Mouse (Mus musculus) hindbrain, embryonic 15.5 days (tissue): ENCODE measurements around the gene Fhad1. TPM values are rescaled to one million over a fixed set of nuclear protein-coding genes. Genes with fewer than 3 reads are reported as not detected.

Experiments
- ATAC-seq: fragments of 200-750 bp; cut with Nextera tagmentation; 2 replicates; pipeline ENCODE4 v1.8.0; 2017; ENCODE audit warnings: low read depth, moderate number of reproducible peaks, moderate TSS enrichment; ENCODE audit not compliant: low FRiP score
- H3K27ac ChIP-seq: fragments of 300-500 bp; sonication (generic); replicated peaks from 2 replicates; pipeline ENCODE4 v1.5.1; 2015; ENCODE audit warnings: mild to moderate bottlenecking, inconsistent platforms
- H3K27me3 ChIP-seq: fragments of 300-500 bp; sonication (generic); 2 replicates; pipeline ENCODE4 v1.6.1; 2015; ENCODE audit warnings: control low read depth, inconsistent platforms
- H3K36me3 ChIP-seq: fragments of 300-500 bp; sonication (generic); 2 replicates; pipeline ENCODE4 v1.6.1; 2015; ENCODE audit warnings: control low read depth, inconsistent platforms
- H3K4me1 ChIP-seq: fragments of 300-500 bp; sonication (generic); replicated peaks from 2 replicates; pipeline ENCODE4 v1.6.1; 2015; ENCODE audit warnings: control low read depth, inconsistent platforms
- H3K4me2 ChIP-seq: fragments of 300-500 bp; sonication (generic); 2 replicates; pipeline ENCODE4 v1.6.1; 2015; ENCODE audit warnings: moderate library complexity, mild to moderate bottlenecking, inconsistent platforms
- H3K4me3 ChIP-seq: fragments of 300-500 bp; sonication (generic); 2 replicates; pipeline ENCODE4 v1.5.1; 2015; ENCODE audit warnings: mild to moderate bottlenecking, inconsistent platforms
- H3K9ac ChIP-seq: fragments of 300-500 bp; sonication (generic); 2 replicates; pipeline ENCODE4 v1.6.1; 2015; ENCODE audit warnings: inconsistent platforms
- H3K9me3 ChIP-seq: fragments of 300-500 bp; sonication (generic); 2 replicates; pipeline ENCODE4 v1.6.1; 2016; ENCODE audit warnings: control low read depth, inconsistent platforms
- WGBS: fragments of 180-500 bp; shearing (Covaris S2); methylation state at CpG from one replicate; pipeline ENCODE4 v1.1.7; 2015; 5-methylcytosine and 5-hydroxymethylcytosine counted together
- polyA plus RNA-seq: library from polyadenylated mRNA; unstranded; fragments of >200 nt; fragmentation: Nextera tagmentation; extraction: Ambion mirVana; gene quantifications from 2 replicates; pipeline ENCODE4 v1.2.1, GENCODE M21; 2015

The Fhad1 gene
- polyA plus RNA-seq, 1 experiment from 2014 or later = 5.3 TPM

- Histone ChIP-seq H3K27ac (no peak overlapping the region), H3K9me3 (no peaks in the 10 kb centered on the region)
- WGBS = 73% methylated on average over 4 of the region's 4 CpGs
Observed at GRCm38 (mm10) chr4:141959615-141960014, 55.3 kb downstream of the Fhad1 start.

GRCm38 (mm10) chr4:141958614-141959375 lies 56.1 kb downstream of the Fhad1 start:
- Histone ChIP-seq H3K4me2 (0 out of 2 replicates have a peak overlapping the region, but pooled peaks have one; percentile 22), H3K36me3 (no peaks in the 10 kb centered on the region)
- 59% methylated on average over 7 of the region's 7 CpGs for WGBS

More at GRCm38 (mm10) chr4:141959615-141960014, 55.3 kb downstream of the Fhad1 start:
- no peak overlapping the region for H3K4me2 ChIP-seq
- H3K9ac ChIP-seq = no peak overlapping the region
- H3K4me1 ChIP-seq = peaks cover 23% of the 10 kb centered on the region
- H3K27me3 ChIP-seq = no peaks in the 10 kb centered on the region
- no peak for ATAC-seq
- H3K36me3 ChIP-seq = no peaks in the 10 kb centered on the region
- H3K4me3 ChIP-seq = no peak overlapping the region

GRCm38 (mm10) chr4:141958188-141958587 lies 56.7 kb downstream of the Fhad1 start:
- H3K9ac ChIP-seq = no peak overlapping the region
- WGBS = 6% methylated on average over 9 of the region's 9 CpGs
- no peak overlapping the region for H3K27ac ChIP-seq
- H3K4me2 ChIP-seq = 0 out of 2 replicates have a peak overlapping the region, but pooled peaks have one; percentile 22
- no peaks in the 10 kb centered on the region for H3K27me3 ChIP-seq
- H3K9me3 ChIP-seq = no peaks in the 10 kb centered on the region
- no peak overlapping the region for H3K4me3 ChIP-seq
- peaks cover 18% of the 10 kb centered on the region for H3K4me1 ChIP-seq
- no peaks in the 10 kb centered on the region for H3K36me3 ChIP-seq
- peak; percentile 35; the same call in 1 of the 2 replicates for ATAC-seq

More at GRCm38 (mm10) chr4:141958614-141959375, 56.1 kb downstream of the Fhad1 start:
- Histone ChIP-seq H3K4me1 (peaks cover 18% of the 10 kb centered on the region), H3K9ac (no peak overlapping the region), H3K9me3 (no peaks in the 10 kb centered on the region), H3K27ac (no peak overlapping the region), H3K27me3 (no peaks in the 10 kb centered on the region), H3K4me3 (no peak overlapping the region)
- ATAC-seq = peak; percentile 43; the same call in 1 of the 2 replicates

DNA sequence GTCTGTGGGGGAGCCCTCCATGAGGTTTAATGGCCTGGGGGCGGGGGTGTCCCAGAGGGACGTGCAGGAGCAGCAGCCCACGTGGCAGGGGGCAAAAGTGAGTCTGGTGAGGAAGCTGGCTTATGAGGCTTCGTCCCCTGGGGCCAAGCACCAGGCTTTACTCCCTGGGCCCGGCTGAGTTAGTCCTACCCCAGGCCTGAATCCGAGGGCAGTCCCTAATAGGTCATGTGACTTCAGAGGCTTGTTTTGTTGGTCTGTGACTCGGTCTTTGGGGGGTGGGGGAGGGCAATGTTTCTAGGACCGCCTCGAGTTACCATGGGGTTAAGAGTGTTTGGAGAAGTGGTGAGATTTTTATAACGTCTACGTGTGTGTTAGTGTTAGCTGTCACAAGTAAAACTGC lies 57.1 kb downstream of the Fhad1 start:
- Histone ChIP-seq H3K9me3 (no peaks in the 10 kb centered on the region), H3K4me1 (peaks cover 18% of the 10 kb centered on the region), H3K27me3 (no peaks in the 10 kb centered on the region), H3K4me2 (0 out of 2 replicates have a peak overlapping the region, but pooled peaks have one; percentile 22), H3K27ac (no peak overlapping the region), H3K4me3 (no peak overlapping the region), H3K36me3 (no peaks in the 10 kb centered on the region), H3K9ac (no peak overlapping the region)
- WGBS = 33% methylated on average over 11 of the region's 11 CpGs
- peak; percentile 52 for ATAC-seq

DNA sequence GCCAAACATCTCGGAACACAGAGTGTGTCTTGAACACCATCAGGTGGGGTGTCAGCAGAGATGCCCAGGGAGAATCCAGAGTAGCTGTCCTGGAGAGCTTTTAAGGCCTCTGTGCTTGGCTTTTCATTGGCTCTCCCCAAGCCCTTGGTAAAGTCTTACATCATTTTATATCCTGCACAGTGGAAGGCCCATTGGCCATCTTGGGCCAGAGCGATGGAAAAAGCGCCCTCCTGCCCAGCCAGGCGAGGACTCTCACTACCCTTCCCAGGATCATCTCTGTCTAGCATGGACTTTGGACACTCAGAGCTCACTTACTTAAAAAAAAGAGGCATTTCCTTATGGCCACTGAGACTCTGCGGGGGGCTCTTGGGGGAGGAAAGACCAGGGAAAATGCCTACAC lies 58.0 kb downstream of the Fhad1 start:
- Histone ChIP-seq H3K4me1 (peaks cover 23% of the 10 kb centered on the region), H3K4me2 (no peak overlapping the region), H3K36me3 (no peaks in the 10 kb centered on the region), H3K4me3 (no peak overlapping the region), H3K9me3 (no peaks in the 10 kb centered on the region), H3K27me3 (no peaks in the 10 kb centered on the region), H3K9ac (no peak overlapping the region), H3K27ac (no peak overlapping the region)
- no peak for ATAC-seq
- 94% methylated on average over 5 of the region's 5 CpGs for WGBS

DNA sequence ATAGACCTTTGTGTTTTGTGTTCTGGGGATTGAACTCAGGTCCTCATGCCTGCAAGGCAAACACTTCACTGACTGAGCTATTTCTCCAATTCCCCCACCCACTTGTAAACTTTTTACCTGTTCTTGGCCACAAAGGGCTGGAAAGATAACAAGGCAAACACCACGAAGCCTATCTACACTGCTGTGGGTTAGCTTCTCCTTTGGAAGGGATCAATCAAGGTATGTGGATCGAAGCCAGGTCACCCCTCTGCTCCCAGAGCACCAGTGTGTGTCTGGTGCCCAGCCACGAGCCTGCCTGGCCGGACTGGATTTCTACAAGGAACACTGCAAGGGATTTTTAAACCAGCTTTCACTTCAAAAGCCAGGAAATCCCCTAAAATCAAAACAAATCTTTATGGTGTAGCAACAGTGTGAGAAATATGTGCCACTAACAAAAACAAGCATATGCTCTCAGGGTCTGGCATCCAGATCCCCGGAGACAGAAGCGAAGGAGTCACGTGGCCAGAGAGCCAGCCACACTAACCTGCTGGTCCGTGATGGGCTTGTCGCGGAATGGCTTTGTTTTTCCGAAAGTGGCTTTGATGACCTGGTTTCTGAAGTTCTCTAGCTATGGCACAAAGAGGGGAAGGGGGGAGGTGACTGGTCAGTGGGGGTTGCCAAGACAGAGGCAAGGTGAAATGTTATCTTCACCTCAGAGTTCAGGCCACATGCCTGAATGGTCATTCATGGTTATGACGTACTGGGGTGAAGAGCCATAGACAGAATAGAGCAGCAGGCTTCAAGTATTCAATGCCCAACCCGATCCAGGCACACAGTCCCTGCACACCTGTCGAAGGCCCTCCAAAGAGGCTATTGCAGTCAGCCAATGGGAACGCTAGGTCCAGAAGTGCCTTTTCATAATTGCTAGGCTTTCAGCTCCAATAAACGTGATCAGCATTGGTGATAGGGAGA lies 59.8 kb downstream of the Fhad1 start:
- H3K4me2 ChIP-seq = no peak overlapping the region
- H3K9me3 ChIP-seq = no peaks in the 10 kb centered on the region
- H3K27ac ChIP-seq = no peak overlapping the region
- H3K4me1 ChIP-seq = peaks cover 23% of the 10 kb centered on the region
- no peak for ATAC-seq
- H3K4me3 ChIP-seq = no peak overlapping the region
- H3K27me3 ChIP-seq = no peaks in the 10 kb centered on the region
- H3K9ac ChIP-seq = no peak overlapping the region
- H3K36me3 ChIP-seq = no peaks in the 10 kb centered on the region
- WGBS = 67% methylated on average over 16 of the region's 16 CpGs

- Histone ChIP-seq H3K36me3 (no peaks in the 10 kb centered on the region), H3K9ac (no peak overlapping the region), H3K27me3 (no peaks in the 10 kb centered on the region), H3K4me3 (no peak overlapping the region), H3K4me2 (no peak overlapping the region), H3K9me3 (no peaks in the 10 kb centered on the region), H3K27ac (no peak overlapping the region), H3K4me1 (peaks cover 26% of the 10 kb centered on the region)
- WGBS = 71% methylated on average over 6 of the region's 6 CpGs
- ATAC-seq = no peak
Observed at GRCm38 (mm10) chr4:141953859-141954258, 61.0 kb downstream of the Fhad1 start.

DNA sequence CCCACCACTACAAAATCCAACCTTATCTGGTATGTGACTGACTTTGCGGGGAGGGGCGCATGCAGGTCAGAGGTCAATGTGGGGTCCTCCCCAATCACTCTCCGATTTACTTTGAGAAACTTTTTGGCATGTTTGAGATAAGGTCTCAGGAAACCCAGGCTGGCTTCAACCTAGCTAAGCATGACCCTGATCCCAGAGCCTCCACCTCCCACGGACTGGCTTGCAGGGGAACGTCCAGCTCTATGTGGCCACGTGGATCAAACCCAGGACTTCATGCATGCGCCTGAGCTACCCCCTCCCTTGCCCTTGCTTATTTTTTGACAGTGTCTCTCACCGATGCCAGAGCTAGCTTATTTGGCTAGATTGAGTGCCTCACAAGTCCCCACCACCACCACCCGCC lies 61.6 kb downstream of the Fhad1 start:
- 75% methylated on average over 9 of the region's 9 CpGs for WGBS
- no peak for ATAC-seq
- H3K4me3 ChIP-seq = no peak overlapping the region

DNA sequence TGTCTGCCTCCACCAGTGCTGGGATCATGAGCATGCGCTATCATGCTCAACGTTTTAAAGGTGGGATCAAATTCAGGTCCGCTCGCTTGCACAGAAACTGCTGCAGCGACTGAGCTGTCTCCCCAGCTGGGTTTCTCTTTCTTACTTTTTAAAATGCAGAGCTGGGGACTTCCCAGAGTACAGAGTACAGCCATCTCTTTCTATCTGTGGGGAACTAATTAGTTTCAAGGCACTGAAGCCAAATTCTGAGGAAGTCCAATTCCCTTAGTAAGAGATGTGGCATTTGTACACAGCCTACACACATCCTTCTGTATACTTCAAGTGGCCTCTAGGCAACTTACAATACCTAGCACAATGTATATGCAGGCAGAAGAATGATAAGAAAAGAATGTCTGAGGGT lies 62.1 kb downstream of the Fhad1 start:
- 0 out of 2 replicates have a peak overlapping the region, but pooled peaks have one; percentile 8 for H3K27ac ChIP-seq
- WGBS = 70% methylated on average over 5 of the region's 5 CpGs
- H3K36me3 ChIP-seq = no peaks in the 10 kb centered on the region
- no peaks in the 10 kb centered on the region for H3K27me3 ChIP-seq
- peaks cover 17% of the 10 kb centered on the region for H3K4me1 ChIP-seq
- H3K4me3 ChIP-seq = no peak overlapping the region
- no peak for ATAC-seq
- H3K4me2 ChIP-seq = no peak overlapping the region
- no peaks in the 10 kb centered on the region for H3K9me3 ChIP-seq
- no peak overlapping the region for H3K9ac ChIP-seq

More for the DNA sequence above, 61.6 kb downstream of the Fhad1 start:
- H3K36me3 ChIP-seq = no peaks in the 10 kb centered on the region
- no peaks in the 10 kb centered on the region for H3K27me3 ChIP-seq
- H3K4me1 ChIP-seq = peaks cover 21% of the 10 kb centered on the region
- no peak overlapping the region for H3K27ac ChIP-seq
- no peak overlapping the region for H3K9ac ChIP-seq
- no peaks in the 10 kb centered on the region for H3K9me3 ChIP-seq
- no peak overlapping the region for H3K4me2 ChIP-seq

GRCm38 (mm10) chr4:141952114-141952513 lies 62.8 kb downstream of the Fhad1 start:
- 0 out of 2 replicates have a peak overlapping the region, but pooled peaks have one; percentile 8 for H3K27ac ChIP-seq
- 67% methylated on average over 17 of the region's 17 CpGs for WGBS
- H3K9me3 ChIP-seq = no peaks in the 10 kb centered on the region

DNA sequence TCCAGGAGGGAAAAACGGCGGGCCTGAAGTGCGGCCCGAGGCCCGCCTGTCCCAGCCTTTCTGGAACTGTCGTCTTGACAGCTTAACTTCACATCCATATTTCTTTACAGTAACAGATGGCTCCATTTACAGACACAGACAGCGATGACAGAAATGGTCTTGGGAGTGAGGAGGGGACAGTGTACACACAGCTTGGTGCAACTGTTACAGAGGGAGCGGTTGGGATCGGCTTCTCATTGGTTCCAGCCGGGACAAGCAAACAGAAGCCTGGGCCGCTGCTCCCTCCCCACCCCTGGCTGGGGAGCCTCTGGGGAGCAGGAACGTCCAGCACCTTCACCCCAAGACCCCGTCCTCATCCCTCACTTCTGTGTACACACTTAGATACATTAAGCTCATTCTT lies 65.4 kb downstream of the Fhad1 start:
- ATAC-seq = no peak; the same call in 1 of the 2 replicates
- WGBS = 67% methylated on average over 13 of the region's 13 CpGs
- H3K27ac ChIP-seq = no peak overlapping the region
- no peaks in the 10 kb centered on the region for H3K27me3 ChIP-seq
- H3K4me1 ChIP-seq = 0 out of 2 replicates have a peak, but pooled peaks cover 8% of the 10 kb centered on the region
- H3K4me3 ChIP-seq = no peak overlapping the region
- no peaks in the 10 kb centered on the region for H3K36me3 ChIP-seq
- no peak overlapping the region for H3K9ac ChIP-seq
- no peaks in the 10 kb centered on the region for H3K9me3 ChIP-seq
- H3K4me2 ChIP-seq = no peak overlapping the region

More at GRCm38 (mm10) chr4:141952114-141952513, 62.8 kb downstream of the Fhad1 start:
- Histone ChIP-seq H3K4me1 (peaks cover 14% of the 10 kb centered on the region; the same call in 1 of the 2 replicates), H3K4me2 (no peak overlapping the region), H3K27me3 (no peaks in the 10 kb centered on the region), H3K36me3 (no peaks in the 10 kb centered on the region), H3K9ac (no peak overlapping the region), H3K4me3 (no peak overlapping the region)
- ATAC-seq = no peak
